Mouse (Mus musculus): Measurements from ENCODE around the gene Fgfrl1.

The Fgfrl1 gene

DNA sequence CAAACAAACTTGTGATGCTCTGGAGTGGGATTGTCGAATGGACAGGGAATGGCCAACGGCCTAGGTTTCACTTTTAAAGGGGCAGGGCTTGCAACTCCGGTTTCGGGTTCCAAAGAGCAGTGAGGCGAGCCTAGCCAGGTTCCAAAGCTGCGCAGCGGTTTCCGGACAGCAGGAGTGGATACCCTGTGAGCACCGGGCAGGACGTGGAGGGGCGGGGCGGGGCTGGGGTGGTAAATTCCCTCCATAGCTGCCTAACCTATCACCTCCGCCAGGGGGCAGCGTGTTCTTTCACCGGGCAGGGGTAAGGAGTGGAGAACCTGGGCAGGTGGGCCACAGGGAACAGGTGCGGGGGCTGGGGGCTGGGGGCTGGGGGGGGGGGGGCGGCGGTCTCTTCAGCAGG is at the start of gene Fgfrl1:
Gene Fgfrl1 (plus strand): TSS at position 112 of the 400 bp plus-strand sequence.
- peak; percentile 62 for DNase-seq

DNA sequence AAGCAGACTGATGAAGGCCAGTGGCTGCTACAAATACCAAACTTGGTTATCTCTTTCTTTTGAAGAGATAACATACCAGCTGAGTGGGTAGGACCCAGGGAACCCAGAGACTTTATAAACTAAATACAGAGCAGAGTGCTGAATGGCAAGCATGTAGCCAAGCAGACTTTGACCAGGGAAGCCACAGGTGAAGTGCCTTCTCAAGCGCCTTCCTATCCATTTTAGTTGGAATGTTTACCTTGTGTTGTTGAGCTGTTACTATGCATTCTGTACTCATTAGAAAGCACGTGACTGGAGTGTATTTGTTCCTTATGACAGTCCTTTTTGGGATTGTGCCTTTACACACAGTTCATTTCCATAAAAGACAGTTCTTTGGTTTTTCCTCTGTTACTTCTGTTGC is 48.5 kb upstream of the Fgfrl1 start:
- DNase-seq, result no peak

GRCm38 (mm10) chr5:108645651-108646342 is 46.4 kb upstream of the Fgfrl1 start:
- DNase-seq, result no peak

DNA sequence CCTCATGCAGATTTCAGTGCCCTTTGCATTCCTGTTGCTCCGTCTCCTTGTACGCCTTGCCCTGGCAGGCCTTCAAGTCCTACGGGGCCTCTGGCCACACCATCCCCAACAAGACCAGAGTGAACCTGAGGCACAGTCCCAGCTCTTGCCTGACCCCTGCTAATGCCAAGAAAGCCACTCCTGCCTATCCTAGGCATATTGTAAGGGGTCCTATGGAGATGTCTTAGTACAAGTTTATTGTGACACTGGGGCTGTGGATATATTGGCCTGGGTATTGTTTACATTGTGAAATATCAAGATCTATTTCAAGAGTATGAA is 45.9 kb upstream of the Fgfrl1 start:
- no peak for DNase-seq

GRCm38 (mm10) chr5:108647311-108647710 is 44.9 kb upstream of the Fgfrl1 start:
- DNase-seq, result no peak

GRCm38 (mm10) chr5:108647820-108648465 is 44.2 kb upstream of the Fgfrl1 start:
- no peak for DNase-seq

DNA sequence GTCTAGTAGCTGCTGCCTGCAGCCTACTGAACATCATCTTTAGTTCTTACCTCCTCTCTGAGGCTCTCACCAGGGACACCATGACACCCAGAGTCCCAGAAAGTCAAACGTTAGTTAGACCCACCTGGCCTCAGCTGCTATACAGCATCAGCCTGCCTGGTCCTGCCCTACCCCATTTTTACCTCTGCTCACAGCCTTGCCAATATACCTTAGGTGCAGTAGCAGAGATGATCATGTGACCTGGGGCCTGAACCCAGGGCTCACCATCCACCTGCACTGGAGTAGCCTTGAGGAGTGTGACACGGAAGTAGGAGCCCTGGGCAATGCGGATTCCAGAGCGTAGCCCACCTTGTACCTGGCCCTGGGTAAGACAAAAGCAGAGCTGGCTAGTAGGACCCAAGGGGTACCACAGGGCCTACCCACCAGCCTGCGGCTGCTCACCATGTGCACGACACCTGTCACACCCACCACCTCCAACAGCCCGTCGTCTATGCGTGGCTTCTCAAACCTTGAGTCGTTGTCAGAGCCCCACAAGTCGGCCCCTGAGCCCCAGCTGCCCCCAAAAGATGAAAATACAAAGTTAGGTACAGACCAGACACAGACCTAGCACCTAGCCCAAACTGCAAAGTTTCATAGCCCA is 43.1 kb upstream of the Fgfrl1 start:
- no peak for DNase-seq

DNA sequence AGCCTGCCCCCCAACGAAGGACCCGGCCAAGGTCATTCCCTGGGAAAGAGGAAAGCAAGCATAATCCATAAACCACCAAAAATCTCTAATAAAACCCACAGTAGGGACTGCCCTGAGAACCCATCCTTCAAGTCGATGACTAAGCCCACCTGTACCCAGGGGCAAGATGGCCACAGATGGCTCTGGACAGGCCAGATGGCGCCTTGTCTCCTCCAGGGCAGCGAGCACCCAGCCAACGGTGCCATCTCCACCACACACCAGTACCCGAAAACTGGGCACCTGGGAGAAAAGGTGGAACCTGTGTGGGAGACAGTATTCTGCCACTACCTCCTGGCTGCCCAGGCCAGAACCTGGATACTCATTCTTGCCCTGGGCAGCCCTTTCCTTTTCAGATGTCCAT is 41.8 kb upstream of the Fgfrl1 start:
- DNase-seq, result no peak

- DNase-seq, result no peak
These were observed 41.0 kb upstream of the Fgfrl1 start for GRCm38 (mm10) chr5:108651136-108651720.

- peak; percentile 78 for DNase-seq
These were observed 40.4 kb upstream of the Fgfrl1 start for GRCm38 (mm10) chr5:108651823-108652222.

DNA sequence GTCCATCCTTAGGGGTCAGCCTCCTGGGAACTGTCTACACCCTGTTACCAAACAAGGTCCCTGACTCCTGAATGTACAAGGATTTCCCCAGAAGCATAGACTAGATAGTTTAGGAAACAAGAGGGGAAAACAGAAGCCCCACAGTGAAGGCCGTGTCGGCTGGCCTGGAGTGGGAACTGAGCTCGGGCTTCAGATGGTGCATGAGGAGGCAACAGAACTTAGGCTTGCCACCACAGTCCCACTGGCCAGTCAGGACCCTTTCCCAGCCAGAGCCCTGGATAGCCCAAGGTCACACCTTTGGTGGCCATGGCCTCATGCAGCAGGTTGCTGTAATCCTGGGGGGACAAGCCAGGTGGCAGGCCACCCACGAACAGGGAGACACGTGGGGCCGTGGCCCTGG is 38.8 kb upstream of the Fgfrl1 start:
- no peak for DNase-seq

DNA sequence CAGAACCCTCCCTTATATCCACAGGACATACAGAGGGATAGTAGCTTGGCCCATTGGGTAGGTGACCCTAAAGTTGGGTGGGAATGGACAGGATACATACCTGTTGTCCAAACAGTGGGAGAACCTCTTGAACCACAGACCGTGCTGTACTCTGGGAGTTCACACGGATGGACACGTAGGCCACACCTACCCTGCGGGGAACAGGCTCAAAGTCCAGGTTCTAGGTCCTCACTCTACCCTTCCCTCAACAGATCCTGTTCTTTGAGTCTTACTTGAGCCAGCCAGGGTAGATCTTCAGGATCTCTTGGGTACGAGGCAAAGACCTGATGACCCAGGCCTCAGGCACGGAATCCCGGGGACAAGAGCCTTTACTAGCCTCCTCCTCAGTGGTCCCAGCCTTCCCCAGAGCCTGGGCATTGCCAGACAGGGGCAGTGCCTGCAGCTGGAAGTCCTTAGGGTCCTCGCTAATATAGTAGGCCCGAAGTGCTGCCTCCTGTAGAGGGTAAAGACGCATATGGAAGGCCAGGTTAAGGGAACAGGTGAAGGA is 37.7 kb upstream of the Fgfrl1 start:
- no peak for DNase-seq

- no peak for DNase-seq
These were observed 36.8 kb upstream of the Fgfrl1 start for GRCm38 (mm10) chr5:108655381-108655780.

- no peak for DNase-seq
These were observed 36.1 kb upstream of the Fgfrl1 start for GRCm38 (mm10) chr5:108655891-108656650.

DNA sequence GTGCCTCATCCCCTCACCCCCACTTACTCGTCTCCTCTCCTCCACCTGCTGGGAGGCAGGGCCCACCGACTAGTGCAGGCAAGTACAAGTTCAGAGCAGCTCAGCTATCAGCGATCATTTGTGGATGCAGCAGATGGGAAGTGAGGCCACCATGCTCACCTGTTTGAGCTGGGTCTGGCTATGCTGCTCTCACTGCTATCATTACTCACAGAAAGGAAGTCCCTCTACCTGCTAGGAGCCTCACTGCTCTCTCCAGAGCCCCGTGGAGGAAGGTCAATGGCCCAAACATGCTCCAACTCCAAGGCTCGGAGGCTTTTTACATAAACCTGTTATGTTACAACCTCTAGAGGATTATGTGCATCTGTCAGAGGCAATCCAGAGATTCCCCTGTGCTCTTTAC is 34.8 kb upstream of the Fgfrl1 start:
- no peak for DNase-seq

- no peak for DNase-seq
These were observed 33.6 kb upstream of the Fgfrl1 start for GRCm38 (mm10) chr5:108658611-108659010.

DNA sequence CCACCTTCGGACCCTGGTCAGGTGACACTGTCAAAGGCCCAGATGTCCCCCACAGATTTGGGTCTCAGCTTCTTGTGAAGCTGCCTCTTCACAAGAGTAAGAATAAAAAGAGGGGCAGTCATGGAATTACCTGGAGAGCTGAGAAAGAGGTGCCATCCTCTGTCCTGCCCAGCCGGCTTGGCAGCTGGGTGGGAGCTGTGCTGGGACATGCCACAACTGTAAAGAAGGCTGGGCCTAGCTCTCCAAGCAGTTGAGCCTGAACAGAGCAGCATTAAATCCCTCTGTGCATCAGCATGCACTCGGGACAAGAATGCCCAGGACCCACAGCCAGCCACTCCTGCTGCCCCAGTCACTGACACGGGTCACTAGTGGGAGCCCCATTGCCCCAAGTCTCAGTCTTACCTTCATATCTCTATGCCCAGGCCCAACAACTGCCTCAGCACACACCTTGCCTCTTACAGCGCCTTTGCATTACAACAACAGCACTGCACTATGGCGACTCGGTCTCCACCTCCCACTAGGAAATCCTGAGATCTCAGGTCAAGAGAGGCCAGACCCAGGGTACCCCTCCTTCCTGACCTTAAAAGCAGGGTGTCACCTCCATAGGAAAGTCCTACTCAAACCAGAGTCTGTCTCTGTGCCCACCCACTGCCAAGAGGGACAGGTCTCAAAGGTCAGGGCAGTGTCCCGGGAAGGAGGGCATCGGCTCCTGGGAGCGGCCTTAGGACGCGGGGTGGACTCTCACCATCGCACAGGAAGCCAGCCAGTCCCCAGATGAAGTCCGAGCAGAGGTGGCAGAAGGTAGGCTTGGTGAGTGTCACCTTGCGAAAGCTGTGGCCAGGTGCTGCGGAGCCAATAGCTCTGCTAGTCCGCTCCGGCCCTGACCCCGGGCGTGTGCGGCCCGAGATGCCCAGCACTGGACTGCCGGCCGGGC is 32.2 kb upstream of the Fgfrl1 start, which contains the start of gene Idua:
Gene Idua (plus strand): TSS at position 634 of the 934 bp plus-strand sequence.
- DNase-seq, result no peak

GRCm38 (mm10) chr5:108660632-108661268 is 31.4 kb upstream of the Fgfrl1 start:
- DNase-seq, result peak; percentile 93

DNA sequence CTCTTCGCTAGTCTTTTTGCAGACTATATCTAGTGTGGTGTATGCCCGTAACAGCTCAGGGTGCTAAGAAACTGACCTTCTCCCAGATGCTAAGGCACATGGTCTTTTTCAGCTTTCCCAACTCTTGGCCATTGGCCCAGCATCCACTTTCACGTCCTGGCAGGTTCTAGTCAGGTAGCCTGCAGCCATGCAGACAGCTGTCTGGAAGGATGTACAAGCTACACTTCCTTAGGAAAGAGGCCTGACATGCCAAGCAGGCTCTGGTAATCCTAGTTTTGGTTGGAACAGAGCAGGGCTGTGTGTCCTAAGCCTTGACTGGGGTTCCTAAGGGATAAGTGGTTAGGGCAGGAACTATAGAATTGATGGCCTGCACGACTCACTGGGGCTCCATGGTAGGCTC is 29.4 kb upstream of the Fgfrl1 start:
- DNase-seq, result no peak

- DNase-seq, result peak; percentile 71
These were observed 27.1 kb upstream of the Fgfrl1 start for GRCm38 (mm10) chr5:108665066-108665465.

GRCm38 (mm10) chr5:108667370-108667769 is 24.8 kb upstream of the Fgfrl1 start:
- DNase-seq, result no peak

All from retina, postnatal 1 day (tissue).